Mouse (Mus musculus) hindbrain, postnatal 0 days (tissue): ENCODE measurements around the gene Apex1. TPM values are rescaled to one million over a fixed set of nuclear protein-coding genes. Genes with fewer than 3 reads are reported as not detected.
"Not testable (repeated sequence)": the region's sequence is repeated elsewhere in the genome, so short reads cannot be mapped to it uniquely, and the experiment has no call there.

ENCODE experiments used
- ATAC-seq: fragments of 200-750 bp; cut with Nextera tagmentation; 2 replicates; pipeline ENCODE4 v1.8.0; 2017; ENCODE audit warnings: mild to moderate bottlenecking, moderate TSS enrichment, moderate library complexity
- DNase-seq: peaks from one replicate; pipeline ENCODE4 v3.0.0-alpha.2; 2015; ENCODE audit warnings: low spot score
- H3K27ac ChIP-seq: fragments of 300-500 bp; sonication (generic); 2 replicates; pipeline ENCODE4 v1.5.1; 2014; ENCODE audit warnings: mild to moderate bottlenecking
- H3K27me3 ChIP-seq: fragments of 300-500 bp; sonication (generic); 2 replicates; pipeline ENCODE4 v1.6.1; 2014; ENCODE audit warnings: low read length, mixed read lengths; ENCODE audit not compliant: insufficient read depth
- H3K36me3 ChIP-seq: fragments of 300-500 bp; sonication (generic); 2 replicates; pipeline ENCODE4 v1.6.1; 2014; ENCODE audit warnings: low read length, mixed read lengths; ENCODE audit not compliant: insufficient read depth
- H3K4me1 ChIP-seq: fragments of 300-500 bp; sonication (generic); 2 replicates; pipeline ENCODE4 v1.6.1; 2014; ENCODE audit warnings: antibody characterized with exemption, low read length, mixed read lengths; ENCODE audit not compliant: insufficient read depth
- H3K4me2 ChIP-seq: fragments of 300-500 bp; sonication (generic); 2 replicates; pipeline ENCODE4 v1.6.1; 2014; ENCODE audit warnings: low read depth, mild to moderate bottlenecking, low read length, moderate library complexity, mixed read lengths
- H3K4me3 ChIP-seq: fragments of 300-500 bp; sonication (generic); 2 replicates; pipeline ENCODE4 v1.5.1; 2014; ENCODE audit warnings: low read length
- H3K9ac ChIP-seq: fragments of 300-500 bp; sonication (generic); replicated peaks from 2 replicates; pipeline ENCODE4 v1.6.1; 2014; ENCODE audit warnings: mild to moderate bottlenecking, low read length, moderate library complexity, mixed read lengths
- H3K9me3 ChIP-seq: fragments of 300-500 bp; sonication (generic); 2 replicates; pipeline ENCODE4 v1.6.1; 2016; ENCODE audit warnings: low read length, mixed read lengths
- CTCF ChIP-seq: IDR thresholded peaks from 2 replicates; pipeline ENCODE4 v1.5.1; 2016; ENCODE audit warnings: antibody characterized with exemption, control low read depth, low read depth
- WGBS: fragments of 180-500 bp; shearing (Covaris S2); extraction: QIAGEN DNeasy Blood & Tissue Kit; methylation state at CpG from one replicate; pipeline ENCODE4 v1.1.7; 2014; 5-methylcytosine and 5-hydroxymethylcytosine counted together
- polyA plus RNA-seq: library from polyadenylated mRNA; unstranded; fragments of >200 nt; fragmentation: Nextera tagmentation; extraction: Ambion mirVana; gene quantifications from 2 replicates; pipeline ENCODE4 v1.2.1, GENCODE M21; 2015
- total RNA-seq: library from RNA; depleted of rRNA; stranded (reverse); fragments of >200 nt; gene quantifications from 2 replicates; pipeline ENCODE4 v1.2.3, GENCODE M21; 2014

Apex1 gene
- total and polyA plus RNA-seq, 2 experiments from 2014 or later: 70.2 to 145 TPM

- DNase-seq: peak; percentile 38
- no peak overlapping the region for H3K9ac ChIP-seq
- WGBS: 0% methylated on average over 1 of the region's 1 CpGs
- H3K4me2 ChIP-seq: 0 out of 2 replicates have a peak overlapping the region, but pooled peaks have one; percentile 22
- no peak for TF ChIP-seq CTCF
- ATAC-seq: no peak
- H3K4me3 ChIP-seq: no peak overlapping the region
- peak overlapping the region; percentile 59; the same call in 1 of the 2 replicates for H3K27ac ChIP-seq
- H3K4me1 ChIP-seq: peaks cover 3% of the 10 kb centered on the region; the same call in 1 of the 2 replicates
- H3K36me3 ChIP-seq: no peaks in the 10 kb centered on the region
- no peaks in the 10 kb centered on the region for H3K9me3 ChIP-seq
- H3K27me3 ChIP-seq: no peaks in the 10 kb centered on the region
Measured at GRCm38 (mm10) chr14:50969041-50969440, 44.3 kb downstream of the Apex1 start.

- H3K4me1 ChIP-seq: peaks cover 3% of the 10 kb centered on the region; the same call in 1 of the 2 replicates
- peak overlapping the region; percentile 22; the same call in 1 of the 2 replicates for H3K4me2 ChIP-seq
- WGBS: 12% methylated on average over 12 of the region's 12 CpGs
- no peak overlapping the region for H3K9ac ChIP-seq
- H3K36me3 ChIP-seq: no peaks in the 10 kb centered on the region
- no peak overlapping the region for H3K4me3 ChIP-seq
- ATAC-seq (peak; percentile 78; the same call in 1 of the 2 replicates), DNase-seq (peak; percentile 66)
- peak overlapping the region; percentile 59; the same call in 1 of the 2 replicates for H3K27ac ChIP-seq
- no peak for TF ChIP-seq CTCF
- no peaks in the 10 kb centered on the region for H3K9me3 ChIP-seq
- H3K27me3 ChIP-seq: no peaks in the 10 kb centered on the region
Measured at GRCm38 (mm10) chr14:50969558-50970544, 45.1 kb downstream of the Apex1 start.

GRCm38 (mm10) chr14:50970822-50971221 lies 46.1 kb downstream of the Apex1 start:
- no peak overlapping the region for H3K27ac ChIP-seq

GRCm38 (mm10) chr14:50973054-50973453 lies 48.3 kb downstream of the Apex1 start:
- H3K27me3 ChIP-seq, H3K36me3 ChIP-seq, H3K4me2 ChIP-seq, H3K9ac ChIP-seq, H3K4me1 ChIP-seq, DNase-seq, ATAC-seq, H3K27ac ChIP-seq, H3K9me3 ChIP-seq, H3K4me3 ChIP-seq: not testable (repeated sequence)
- WGBS: 92% methylated on average over 5 of the region's 5 CpGs

More at GRCm38 (mm10) chr14:50970822-50971221, 46.1 kb downstream of the Apex1 start:
- no peak overlapping the region for H3K9ac ChIP-seq
- H3K9me3 ChIP-seq: no peaks in the 10 kb centered on the region
- peaks cover 3% of the 10 kb centered on the region; the same call in 1 of the 2 replicates for H3K4me1 ChIP-seq
- no peak overlapping the region for H3K4me2 ChIP-seq
- WGBS: 86% methylated on average over 1 of the region's 1 CpGs
- H3K4me3 ChIP-seq: no peak overlapping the region
- DNase-seq: no peak
- no peaks in the 10 kb centered on the region for H3K36me3 ChIP-seq
- TF ChIP-seq CTCF: no peak
- no peak for ATAC-seq
- no peaks in the 10 kb centered on the region for H3K27me3 ChIP-seq

- Histone ChIP-seq H3K4me2 (no peak overlapping the region), H3K9me3 (no peaks in the 10 kb centered on the region), H3K36me3 (no peaks in the 10 kb centered on the region), H3K27me3 (no peaks in the 10 kb centered on the region), H3K4me3 (no peak overlapping the region), H3K27ac (no peak overlapping the region), H3K4me1 (peaks cover 3% of the 10 kb centered on the region; the same call in 1 of the 2 replicates), H3K9ac (no peak overlapping the region)
- TF ChIP-seq CTCF: no peak
- DNase-seq (no peak), ATAC-seq (no peak)
- 60% methylated on average over 4 of the region's 4 CpGs for WGBS
Measured at GRCm38 (mm10) chr14:50973700-50974099, 48.9 kb downstream of the Apex1 start.

- H3K4me1 ChIP-seq: no peaks in the 10 kb centered on the region
- no peaks in the 10 kb centered on the region for H3K36me3 ChIP-seq
- H3K9me3 ChIP-seq: no peaks in the 10 kb centered on the region
- no peak overlapping the region for H3K27ac ChIP-seq
- no peak overlapping the region for H3K4me3 ChIP-seq
- DNase-seq: no peak
- WGBS: 65% methylated on average over 5 of the region's 5 CpGs
- no peaks in the 10 kb centered on the region for H3K27me3 ChIP-seq
- no peak overlapping the region for H3K9ac ChIP-seq
- no peak for ATAC-seq
- no peak for TF ChIP-seq CTCF
- no peak overlapping the region for H3K4me2 ChIP-seq
Measured at GRCm38 (mm10) chr14:50975001-50975400, 50.2 kb downstream of the Apex1 start.
